Comparison of ENCODE assay signal across 31 mouse cellular contexts in the genomic region with DNA sequence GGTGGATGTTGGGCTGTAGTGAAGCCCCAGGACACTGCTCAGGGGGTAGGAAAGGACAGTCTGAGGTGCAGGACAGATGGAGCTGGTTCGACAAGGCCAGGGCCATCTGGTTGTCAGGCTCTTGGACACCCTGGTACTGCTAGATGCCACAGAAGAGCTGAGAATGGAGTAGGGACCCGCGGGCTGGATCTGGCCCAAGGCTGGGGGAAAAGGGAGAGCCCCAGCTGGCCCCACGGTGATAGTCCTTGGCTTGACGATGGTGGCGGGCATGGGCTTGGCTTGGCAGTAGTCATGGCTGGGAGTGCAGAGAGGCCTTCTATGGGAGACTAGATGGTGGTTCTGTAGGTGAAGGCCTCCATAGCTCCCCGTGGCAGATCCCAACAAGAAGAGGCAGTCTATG.
"Had no signal": no experiment of that assay in that cellular context is flagged by ENCODE, and none has a peak within 500 bp of the region (broad histone marks: within the 10 kb centered on the region; RNA-seq: fewer than 3 reads in every experiment).

No protein-coding gene starts in this region.

- ATAC-seq: liver, embryonic 12.5 days; liver, postnatal 0 days; lung, postnatal 0 days; midbrain, embryonic 13.5 days; midbrain, embryonic 15.5 days; midbrain, embryonic 16.5 days had no signal

- H3K4me2 ChIP-seq: limb, embryonic 12.5 days; limb, embryonic 13.5 days; limb, embryonic 15.5 days; liver, embryonic 11.5 days; liver, embryonic 12.5 days; liver, embryonic 15.5 days; lung, embryonic 14.5 days; lung, embryonic 15.5 days; midbrain, embryonic 11.5 days; midbrain, embryonic 12.5 days; midbrain, embryonic 13.5 days; midbrain, embryonic 15.5 days; neural tube, embryonic 12.5 days; neural tube, embryonic 13.5 days had no signal

- H3K9me3 ChIP-seq: limb, embryonic 10.5 days; limb, embryonic 12.5 days; limb, embryonic 13.5 days; limb, embryonic 15.5 days; liver, embryonic 12.5 days; liver, embryonic 15.5 days; lung, embryonic 15.5 days; megakaryocyte, embryonic 14.5 days; midbrain, embryonic 10.5 days; midbrain, embryonic 12.5 days; midbrain, embryonic 13.5 days; midbrain, embryonic 15.5 days; neural tube, embryonic 12.5 days; neural tube, embryonic 13.5 days had no signal

- H3K9ac ChIP-seq: limb, embryonic 12.5 days; limb, embryonic 13.5 days; limb, embryonic 15.5 days; liver, embryonic 12.5 days; liver, embryonic 14.5 days; liver, embryonic 15.5 days; liver, postnatal 0 days; lung, embryonic 14.5 days; lung, embryonic 15.5 days; midbrain, embryonic 12.5 days; midbrain, embryonic 13.5 days; midbrain, embryonic 15.5 days; neural tube, embryonic 12.5 days; neural tube, embryonic 13.5 days had no signal

- H3K27ac ChIP-seq: left cerebral cortex, adult 2 months; limb, embryonic 10.5 days; limb, embryonic 12.5 days; limb, embryonic 13.5 days; limb, embryonic 15.5 days; liver, embryonic 12.5 days; liver, embryonic 14.5 days; liver, embryonic 15.5 days; lung, embryonic 15.5 days; macrophage; midbrain, embryonic 10.5 days; midbrain, embryonic 12.5 days; midbrain, embryonic 13.5 days; midbrain, embryonic 15.5 days; neural tube, embryonic 12.5 days; neural tube, embryonic 13.5 days had no signal

- DNase-seq: liver, postnatal 0 days; lung, adult 18-20 months; lung, adult 2 months; lung, embryonic 14.5 days; lung, postnatal 10 days; lung, postnatal 14 days; lung, postnatal 36 days; lung, postnatal 4 days; midbrain, embryonic 14.5 days had no signal

- H3K4me1 ChIP-seq: limb, embryonic 12.5 days; limb, embryonic 13.5 days; limb, embryonic 15.5 days; lung, embryonic 15.5 days; midbrain, embryonic 10.5 days; midbrain, embryonic 12.5 days; midbrain, embryonic 13.5 days; midbrain, embryonic 15.5 days; neural tube, embryonic 12.5 days; neural tube, embryonic 13.5 days had no signal

- H3K27me3 ChIP-seq: limb, embryonic 12.5 days; limb, embryonic 13.5 days; limb, embryonic 15.5 days; liver, embryonic 12.5 days; liver, embryonic 15.5 days; lung, embryonic 15.5 days; megakaryocyte, embryonic 14.5 days; midbrain, embryonic 12.5 days; midbrain, embryonic 13.5 days; midbrain, embryonic 15.5 days; neural tube, embryonic 12.5 days; neural tube, embryonic 13.5 days had no signal

- H3K4me3 ChIP-seq: left cerebral cortex, adult 2 months; limb, embryonic 10.5 days; limb, embryonic 12.5 days; limb, embryonic 13.5 days; limb, embryonic 15.5 days; liver, embryonic 12.5 days; liver, embryonic 15.5 days; lung, embryonic 15.5 days; megakaryocyte, embryonic 14.5 days; midbrain, embryonic 10.5 days; midbrain, embryonic 12.5 days; midbrain, embryonic 13.5 days; midbrain, embryonic 15.5 days; myocyte; neural tube, embryonic 12.5 days; neural tube, embryonic 13.5 days had no signal
